Mouse (Mus musculus) embryonic facial prominence, embryonic 15.5 days (tissue): ENCODE measurements around the gene Sap18b. TPM values are rescaled to one million over a fixed set of nuclear protein-coding genes. Genes with fewer than 3 reads are reported as not detected.
"Not testable (repeated sequence)": the region's sequence is repeated elsewhere in the genome, so short reads cannot be mapped to it uniquely, and the experiment has no call there.

ENCODE experiments used
- ATAC-seq: fragments of 200-750 bp; cut with Nextera tagmentation; 2 replicates; pipeline ENCODE4 v1.8.0; 2017; ENCODE audit warnings: low read depth, moderate TSS enrichment; ENCODE audit not compliant: insufficient number of reproducible peaks, low FRiP score, low TSS enrichment
- H3K27ac ChIP-seq: fragments of 300-500 bp; sonication (generic); replicated peaks from 2 replicates; pipeline ENCODE4 v1.5.1; 2015; ENCODE audit warnings: mild to moderate bottlenecking, inconsistent platforms
- H3K27me3 ChIP-seq: fragments of 300-500 bp; sonication (generic); 2 replicates; pipeline ENCODE4 v1.6.1; 2015; ENCODE audit warnings: inconsistent platforms
- H3K36me3 ChIP-seq: fragments of 300-500 bp; sonication (generic); 2 replicates; pipeline ENCODE4 v1.6.1; 2015; ENCODE audit warnings: mild to moderate bottlenecking, inconsistent platforms
- H3K4me1 ChIP-seq: fragments of 300-500 bp; sonication (generic); 2 replicates; pipeline ENCODE4 v1.6.1; 2015; ENCODE audit warnings: inconsistent platforms
- H3K4me2 ChIP-seq: fragments of 300-500 bp; sonication (generic); replicated peaks from 2 replicates; pipeline ENCODE4 v1.6.1; 2015; ENCODE audit warnings: mild to moderate bottlenecking, inconsistent platforms
- H3K4me3 ChIP-seq: fragments of 300-500 bp; sonication (generic); replicated peaks from 2 replicates; pipeline ENCODE4 v1.5.1; 2015; ENCODE audit warnings: mild to moderate bottlenecking, inconsistent platforms
- H3K9ac ChIP-seq: fragments of 300-500 bp; sonication (generic); 2 replicates; pipeline ENCODE4 v1.6.1; 2015; ENCODE audit warnings: inconsistent platforms
- H3K9me3 ChIP-seq: fragments of 300-500 bp; sonication (generic); replicated peaks from 2 replicates; pipeline ENCODE4 v1.6.1; 2016; ENCODE audit warnings: inconsistent platforms
- WGBS: fragments of 180-500 bp; shearing (Covaris S2); methylation state at CpG from one replicate; pipeline ENCODE4 v1.1.7; 2015; 5-methylcytosine and 5-hydroxymethylcytosine counted together
- polyA plus RNA-seq: library from polyadenylated mRNA; unstranded; fragments of >200 nt; fragmentation: Nextera tagmentation; extraction: Ambion mirVana; gene quantifications from 2 replicates; pipeline ENCODE4 v1.2.1, GENCODE M21; 2015

The Sap18b gene
- polyA plus RNA-seq, 1 experiment from 2014 or later: 322 TPM

GRCm38 (mm10) chr8:95848061-95848551 is 23.0 kb downstream of the Sap18b start:
- no peak for ATAC-seq
- Histone ChIP-seq H3K4me1 (peaks cover 8% of the 10 kb centered on the region), H3K27ac (no peak overlapping the region), H3K4me2 (no peak overlapping the region), H3K9me3 (no peaks in the 10 kb centered on the region), H3K9ac (no peak overlapping the region), H3K36me3 (peaks cover 28% of the 10 kb centered on the region), H3K4me3 (no peak overlapping the region), H3K27me3 (no peaks in the 10 kb centered on the region)
- 85% methylated on average over 24 of the region's 24 CpGs for WGBS

- H3K36me3 ChIP-seq: peaks cover 20% of the 10 kb centered on the region
- no peak overlapping the region for H3K4me3 ChIP-seq
- H3K9me3 ChIP-seq: no peaks in the 10 kb centered on the region
- H3K27ac ChIP-seq: no peak overlapping the region
- H3K9ac ChIP-seq: no peak overlapping the region
- H3K4me1 ChIP-seq: peaks cover 8% of the 10 kb centered on the region
- H3K27me3 ChIP-seq: no peaks in the 10 kb centered on the region
- H3K4me2 ChIP-seq: no peak overlapping the region
- WGBS: 81% methylated on average over 19 of the region's 19 CpGs
- no peak for ATAC-seq
Measured at GRCm38 (mm10) chr8:95848734-95849464, 23.8 kb downstream of the Sap18b start.

GRCm38 (mm10) chr8:95850326-95850725 is 25.2 kb downstream of the Sap18b start:
- no peaks in the 10 kb centered on the region for H3K27me3 ChIP-seq
- no peak overlapping the region for H3K9ac ChIP-seq
- peaks cover 8% of the 10 kb centered on the region for H3K4me1 ChIP-seq
- ATAC-seq: no peak
- H3K9me3 ChIP-seq: no peaks in the 10 kb centered on the region
- H3K4me3 ChIP-seq: no peak overlapping the region
- no peak overlapping the region for H3K27ac ChIP-seq
- no peak overlapping the region for H3K4me2 ChIP-seq
- WGBS: 92% methylated on average over 2 of the region's 2 CpGs
- H3K36me3 ChIP-seq: peaks cover 10% of the 10 kb centered on the region

DNA sequence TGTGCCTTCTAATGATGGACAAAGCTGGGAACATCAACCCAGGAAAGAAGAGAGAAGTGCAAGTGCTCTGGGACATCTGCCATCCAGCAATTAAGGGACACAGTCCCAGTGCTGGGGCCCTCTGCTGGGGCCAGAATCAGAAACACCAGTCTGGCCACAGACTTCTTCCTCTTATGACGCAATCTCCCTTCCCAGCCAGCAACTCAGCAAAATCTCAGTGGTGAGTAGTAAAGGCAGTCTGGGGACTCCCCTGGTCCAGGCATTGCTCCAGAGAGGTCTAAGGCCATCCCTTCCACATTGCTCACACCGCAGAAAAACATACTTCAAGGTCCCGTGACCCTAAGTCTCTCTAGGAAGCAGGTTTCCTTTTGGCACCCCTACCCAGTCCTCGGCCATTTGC is 27.1 kb downstream of the Sap18b start:
- Histone ChIP-seq H3K27me3 (no peaks in the 10 kb centered on the region), H3K9me3 (no peaks in the 10 kb centered on the region), H3K4me2 (peak overlapping the region; percentile 75), H3K27ac (no peak overlapping the region), H3K9ac (no peak overlapping the region; the same call in 1 of the 2 replicates), H3K36me3 (peaks cover 6% of the 10 kb centered on the region), H3K4me1 (peaks cover 8% of the 10 kb centered on the region), H3K4me3 (peak overlapping the region; percentile 71)
- WGBS: 72% methylated on average over 4 of the region's 4 CpGs
- ATAC-seq: no peak

- Histone ChIP-seq H3K9me3 (no peaks in the 10 kb centered on the region), H3K4me2 (peak within 1 kb of the TSS; percentile 75), H3K36me3 (peaks cover 1% of the 10 kb centered on the region), H3K4me1 (peaks cover 8% of the 10 kb centered on the region), H3K4me3 (peak within 1 kb of the TSS; percentile 71), H3K9ac (peak within 1 kb of the TSS; percentile 62), H3K27me3 (no peaks in the 10 kb centered on the region), H3K27ac (no peak within 1 kb of the TSS)
- WGBS: 12% methylated on average over 22 of the region's 22 CpGs
- ATAC-seq: peak; percentile 90
Measured at GRCm38 (mm10) chr8:95853102-95853843, 28.1 kb downstream of the Sap18b start, which contains the start of gene Slc38a7. Slc38a7 (minus strand) TSS chr8:95853539.

- H3K27ac ChIP-seq: no peak overlapping the region
- ATAC-seq: no peak
Measured at GRCm38 (mm10) chr8:95854174-95854573, 29.0 kb downstream of the Sap18b start.

DNA sequence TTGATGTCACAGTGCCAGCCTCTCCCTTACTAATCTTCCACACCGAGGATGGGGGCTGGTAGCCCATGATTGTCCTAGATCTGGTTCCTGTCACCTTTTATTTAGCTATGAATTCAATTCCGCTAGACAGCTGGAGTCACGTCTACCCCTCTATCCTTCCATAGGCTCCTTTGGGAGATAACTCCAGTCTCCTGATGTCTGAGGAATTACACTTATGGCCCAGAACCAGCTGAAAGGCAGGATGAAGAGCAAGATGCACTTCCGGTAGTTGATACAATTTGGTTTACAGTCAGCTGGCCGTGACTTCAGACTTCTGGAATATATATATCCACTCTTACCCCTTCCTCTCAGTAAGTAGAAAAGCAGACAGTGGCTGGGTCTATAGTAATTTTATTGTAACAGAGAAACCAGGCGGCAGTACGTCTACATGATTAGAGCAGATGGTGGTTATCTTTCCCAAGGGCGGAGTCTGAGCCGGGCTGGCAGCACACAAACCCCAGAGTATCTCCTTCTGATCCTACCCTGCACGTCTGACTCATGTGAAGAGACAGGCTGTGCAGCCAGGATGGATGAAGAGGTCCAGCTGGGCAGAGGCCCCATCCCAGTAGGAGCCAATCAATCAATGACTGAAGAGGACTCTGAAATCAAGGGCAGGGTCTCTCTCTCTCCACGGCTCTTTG is 38.8 kb downstream of the Sap18b start:
- H3K4me1 ChIP-seq, H3K9ac ChIP-seq, H3K4me3 ChIP-seq, H3K27me3 ChIP-seq, H3K27ac ChIP-seq, H3K4me2 ChIP-seq, ATAC-seq, H3K9me3 ChIP-seq: not testable (repeated sequence)
- peaks cover 41% of the 10 kb centered on the region for H3K36me3 ChIP-seq
- WGBS: 78% methylated on average over 11 of the region's 11 CpGs

More at GRCm38 (mm10) chr8:95854174-95854573, 29.0 kb downstream of the Sap18b start:
- H3K9me3 ChIP-seq: no peaks in the 10 kb centered on the region
- 83% methylated on average over 6 of the region's 6 CpGs for WGBS
- no peak overlapping the region for H3K4me3 ChIP-seq
- no peak overlapping the region for H3K4me2 ChIP-seq
- H3K4me1 ChIP-seq: peaks cover 8% of the 10 kb centered on the region
- no peak overlapping the region for H3K9ac ChIP-seq
- no peaks in the 10 kb centered on the region for H3K36me3 ChIP-seq
- no peaks in the 10 kb centered on the region for H3K27me3 ChIP-seq

DNA sequence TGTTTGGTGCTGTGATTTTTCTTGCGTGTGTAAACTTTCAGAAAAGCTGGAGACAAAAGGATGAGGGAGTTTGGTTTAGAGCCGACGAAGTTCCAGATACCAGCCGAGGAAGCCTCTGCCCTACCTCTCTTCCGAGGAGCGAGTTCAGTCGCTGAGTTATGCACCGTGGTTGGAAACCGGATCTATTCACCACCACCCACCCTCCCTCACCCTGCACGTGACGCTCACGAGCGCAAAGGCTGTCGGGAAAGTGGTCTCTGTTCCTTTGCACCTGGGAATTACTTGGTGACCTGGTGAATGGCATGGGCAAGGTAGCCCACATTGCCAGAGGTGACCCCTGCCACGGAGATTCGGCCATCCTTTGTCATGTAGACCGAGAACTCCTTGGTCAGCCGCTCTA is 39.7 kb downstream of the Sap18b start:
- not testable (repeated sequence) for H3K9ac ChIP-seq, H3K4me3 ChIP-seq, H3K27me3 ChIP-seq, H3K4me2 ChIP-seq, H3K4me1 ChIP-seq, H3K9me3 ChIP-seq, H3K27ac ChIP-seq, ATAC-seq
- H3K36me3 ChIP-seq: peaks cover 49% of the 10 kb centered on the region
- WGBS: 93% methylated on average over 18 of the region's 18 CpGs

DNA sequence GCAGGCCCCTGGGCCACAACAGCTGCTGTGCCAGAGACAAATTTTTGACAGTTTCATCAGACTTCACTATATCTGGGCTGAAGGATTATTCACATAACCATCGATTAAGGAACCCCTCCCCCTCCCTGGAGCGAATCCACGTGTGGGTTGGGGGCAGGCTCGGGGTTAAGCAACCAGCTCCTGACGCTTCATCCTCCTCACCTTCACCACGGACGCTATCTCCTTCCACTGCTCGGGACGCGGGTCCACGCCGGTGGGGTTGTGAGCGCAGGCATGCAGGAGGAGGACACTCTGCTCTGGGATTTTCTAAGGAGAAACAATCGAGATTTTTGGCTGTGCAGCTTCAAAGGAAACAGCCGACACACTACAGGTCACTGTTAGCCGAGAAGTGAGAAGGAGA is 46.5 kb downstream of the Sap18b start:
- no peaks in the 10 kb centered on the region for H3K27me3 ChIP-seq
- no peak for ATAC-seq
- H3K4me3 ChIP-seq: no peak overlapping the region
- WGBS: 92% methylated on average over 16 of the region's 16 CpGs
- no peak overlapping the region for H3K9ac ChIP-seq
- no peak overlapping the region for H3K4me2 ChIP-seq
- no peaks in the 10 kb centered on the region for H3K4me1 ChIP-seq
- H3K36me3 ChIP-seq: peaks cover 92% of the 10 kb centered on the region
- H3K9me3 ChIP-seq: no peaks in the 10 kb centered on the region
- H3K27ac ChIP-seq: no peak overlapping the region

- Histone ChIP-seq H3K4me2 (no peak overlapping the region), H3K27me3 (no peaks in the 10 kb centered on the region), H3K4me3 (no peak overlapping the region), H3K4me1 (no peaks in the 10 kb centered on the region), H3K36me3 (peaks cover 68% of the 10 kb centered on the region), H3K27ac (no peak overlapping the region), H3K9me3 (no peaks in the 10 kb centered on the region), H3K9ac (no peak overlapping the region)
- 95% methylated on average over 7 of the region's 7 CpGs for WGBS
- no peak for ATAC-seq
Measured at GRCm38 (mm10) chr8:95875270-95875669, 50.1 kb downstream of the Sap18b start.
